Mouse (Mus musculus): Measurements from ENCODE around the gene Mxd1. TPM values are rescaled to one million over a fixed set of nuclear protein-coding genes. Genes with fewer than 3 reads are reported as not detected.

Gene Mxd1
- total and polyA plus RNA-seq, 3 experiments: 3.2 to 3.6 TPM; not detected in 1

- TF ChIP-seq ETS1 (IDR thresholded peaks at IDR 0.05; ENCODE audit: low read depth, low read length) (no peak), ZMIZ1 (IDR thresholded peaks at IDR 0.05; ENCODE audit: low read depth, low read length) (no peak), TCF12 (IDR thresholded peaks at IDR 0.05; ENCODE audit: low read depth, low read length) (no peak), ZKSCAN1 (IDR thresholded peaks at IDR 0.05; ENCODE audit: low read depth, low read length) (no peak), KAT2A (conservative IDR thresholded peaks at IDR 0.05; ENCODE audit: low read depth, low read length) (no peak), TBP (IDR thresholded peaks at IDR 0.05; ENCODE audit: low read depth, low read length) (no peak), USF1 (IDR thresholded peaks at IDR 0.05; ENCODE audit: low read depth, low read length) (no peak)
- Histone ChIP-seq H3K27me3 (ENCODE audit: control insufficient read depth in 1 of 2, insufficient read depth in 2 of 2, low read length in 2 of 2) (no peaks in the 10 kb centered on the region; a peak in 1 of 4 replicates), H3K4me3 (ENCODE audit: control insufficient read depth in 1 of 2, insufficient read depth in 1 of 2, low read depth in 2 of 2, low read length in 2 of 2) (no peak overlapping the region), H3K27ac (ENCODE audit: control insufficient read depth, low read depth, low read length) (no peak overlapping the region), H3K9ac (ENCODE audit: control insufficient read depth, low read depth, low read length, poor library complexity, severe bottlenecking) (no peak overlapping the region), H3K79me2 (ENCODE audit: control insufficient read depth, insufficient read depth, low read length, poor library complexity) (no peaks in the 10 kb centered on the region), H3K36me3 (ENCODE audit: control insufficient read depth in 1 of 2, insufficient read depth in 2 of 2, low read length in 2 of 2) (no peaks in the 10 kb centered on the region), H3K9me3 (replicated peaks; ENCODE audit: insufficient read depth, low read length) (no peaks in the 10 kb centered on the region), H3K4me1 (ENCODE audit: control insufficient read depth in 1 of 2, insufficient read depth in 2 of 2, low read length in 2 of 2) (peaks cover 4 to 9% of the 10 kb centered on the region in 2 experiments; a peak in 3 of 4 replicates)
- DNase-seq (ENCODE audit: low read depth, low spot score): no peak
Observed at GRCm38 (mm10) chr6:86610714-86611113, 58.2 kb downstream of the Mxd1 start.

- no peaks in the 10 kb centered on the region for H3K79me2 ChIP-seq (ENCODE audit: control insufficient read depth, insufficient read depth, low read length, poor library complexity)
- H3K9ac ChIP-seq (ENCODE audit: control insufficient read depth, low read depth, low read length, poor library complexity, severe bottlenecking): no peak overlapping the region
- H3K36me3 ChIP-seq (ENCODE audit: control insufficient read depth in 1 of 2, insufficient read depth in 2 of 2, low read length in 2 of 2): no peaks in the 10 kb centered on the region
- no peak overlapping the region for H3K27ac ChIP-seq (ENCODE audit: control insufficient read depth, low read depth, low read length)
- TF ChIP-seq E2F4 (IDR thresholded peaks at IDR 0.05; ENCODE audit: borderline replicate concordance, low read depth, low read length): no peak
- TF ChIP-seq ZC3H11A (IDR thresholded peaks at IDR 0.05; ENCODE audit: low read depth, low read length): no peak
- TF ChIP-seq HCFC1 (IDR thresholded peaks at IDR 0.05; ENCODE audit: low read depth, low read length): no peak
- TF ChIP-seq MYB (IDR thresholded peaks at IDR 0.05; ENCODE audit: low read depth, low read length): no peak
- no peak for TF ChIP-seq TCF12 (IDR thresholded peaks at IDR 0.05; ENCODE audit: low read depth, low read length)
- TF ChIP-seq CTCF (IDR thresholded peaks at IDR 0.05 in 2 of 3, conservative IDR thresholded peaks at IDR 0.05 in 1 of 3; ENCODE audit: control insufficient read depth in 1 of 3, insufficient read depth in 1 of 3, low read depth in 2 of 3, low read length in 3 of 3, poor library complexity in 1 of 3, severe bottlenecking in 1 of 3): no peak
- TF ChIP-seq USF2 (IDR thresholded peaks at IDR 0.05; ENCODE audit: borderline replicate concordance in 1 of 2, insufficient read depth in 1 of 2, low read depth in 1 of 2, low read length in 2 of 2): no peak
- TF ChIP-seq MEF2A (IDR thresholded peaks at IDR 0.05; ENCODE audit: extremely low read depth, insufficient replicate concordance, low read depth, low read length, poor library complexity, severe bottlenecking): no peak
- no peak for TF ChIP-seq ELF1 (IDR thresholded peaks at IDR 0.05; ENCODE audit: low read depth, low read length)
- no peak for TF ChIP-seq POLR2A (IDR thresholded peaks at IDR 0.05; ENCODE audit: control insufficient read depth in 1 of 2, insufficient read depth in 1 of 2, low read depth in 1 of 2, low read length in 2 of 2, poor library complexity in 1 of 2)
- no peak for TF ChIP-seq CHD2 (IDR thresholded peaks at IDR 0.05; ENCODE audit: low read length)
- TF ChIP-seq MYC (IDR thresholded peaks at IDR 0.05; ENCODE audit: low read depth, low read length): no peak
- no peak for TF ChIP-seq MXI1 (IDR thresholded peaks at IDR 0.05; ENCODE audit: low read depth, low read length)
- TF ChIP-seq RAD21 (IDR thresholded peaks at IDR 0.05; ENCODE audit: low read depth, low read length): no peak
- TF ChIP-seq ZNF384 (IDR thresholded peaks at IDR 0.05; ENCODE audit: low read depth, low read length): no peak
- TF ChIP-seq ZMIZ1 (IDR thresholded peaks at IDR 0.05; ENCODE audit: low read depth, low read length): no peak
- TF ChIP-seq EP300 (IDR thresholded peaks at IDR 0.05; ENCODE audit: low read depth in 1 of 2, low read length in 2 of 2): no peak
- no peak for TF ChIP-seq BHLHE40 (IDR thresholded peaks at IDR 0.05; ENCODE audit: borderline replicate concordance, low read depth, low read length)
- TF ChIP-seq CHD1 (IDR thresholded peaks at IDR 0.05; ENCODE audit: low read depth, low read length): no peak
- no peak for TF ChIP-seq MAX (IDR thresholded peaks at IDR 0.05; ENCODE audit: low read length)
- no peak overlapping the region for H3K4me3 ChIP-seq (ENCODE audit: control insufficient read depth in 1 of 2, insufficient read depth in 1 of 2, low read depth in 2 of 2, low read length in 2 of 2)
- H3K9me3 ChIP-seq (replicated peaks; ENCODE audit: insufficient read depth, low read length): no peaks in the 10 kb centered on the region
- H3K4me1 ChIP-seq (ENCODE audit: control insufficient read depth in 1 of 2, insufficient read depth in 2 of 2, low read length in 2 of 2): peaks cover 4 to 9% of the 10 kb centered on the region in 2 experiments; a peak in 3 of 4 replicates
- DNase-seq (ENCODE audit: low read depth, low spot score): no peak
- no peaks in the 10 kb centered on the region for H3K27me3 ChIP-seq (ENCODE audit: control insufficient read depth in 1 of 2, insufficient read depth in 2 of 2, low read length in 2 of 2)
Observed at GRCm38 (mm10) chr6:86609235-86609634, 59.7 kb downstream of the Mxd1 start.
